Mouse (Mus musculus) G1E (cell line): ENCODE measurements around the gene Folr2.

Experiments used
- CTCF ChIP-seq: IDR thresholded peaks from 2 replicates; pipeline ENCODE4 v1.5.1; 2012; ENCODE audit warnings: low read depth, low read length, inconsistent platforms, mixed read lengths
- POLR2AphosphoS5 ChIP-seq: IDR thresholded peaks from 2 replicates; pipeline ENCODE4 v1.6.1; 2012; ENCODE audit warnings: low read depth, low read length, inconsistent platforms; ENCODE audit not compliant: insufficient replicate concordance

DNA sequence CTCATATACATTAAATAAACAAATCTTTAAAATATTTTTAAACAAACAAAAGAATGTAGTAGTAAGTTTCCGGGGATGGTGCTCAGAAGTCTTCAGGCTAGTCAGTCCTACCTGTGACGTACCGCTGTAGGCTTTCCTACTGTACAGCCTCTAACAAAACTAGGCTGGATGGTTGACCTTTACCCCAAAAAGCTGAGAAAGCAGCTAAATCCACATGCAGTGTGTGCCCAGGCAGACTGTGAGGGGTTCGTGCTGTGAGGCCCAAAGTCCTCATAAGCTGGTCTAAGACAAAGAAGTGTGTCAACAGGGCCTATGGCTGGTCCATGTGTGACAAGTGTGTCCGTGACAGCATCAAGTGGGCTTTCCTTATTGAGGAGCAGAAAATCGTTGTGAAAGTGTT lies 4.1 kb downstream of the Folr2 start:
- TF ChIP-seq CTCF, result no peak
- no peak for TF ChIP-seq POLR2AphosphoS5
